Mouse (Mus musculus) embryonic fibroblast, embryonic 13.5 days (primary cell): ENCODE results near the gene Fermt3.

Experiments
- CTCF ChIP-seq: IDR thresholded peaks from 2 replicates; pipeline ENCODE4 v1.5.1; 2011; ENCODE audit warnings: mild to moderate bottlenecking, control low read depth, low read length, moderate library complexity, borderline replicate concordance; ENCODE audit not compliant: insufficient read depth
- POLR2A ChIP-seq: IDR thresholded peaks from 2 replicates; pipeline ENCODE4 v1.6.1; 2011; ENCODE audit warnings: low read depth, mild to moderate bottlenecking, control low read depth, low read length, moderate library complexity

GRCm38 (mm10) chr19:7067344-7068050 is 48.2 kb upstream of the Fermt3 start:
- no peak for TF ChIP-seq CTCF
- TF ChIP-seq POLR2A: no peak
